Mouse (Mus musculus): ENCODE measurements around the gene Hhatl.
A peak's percentile ranks its signal among the peaks of the same experiment; 100 is the strongest.

Gene Hhatl

DNA sequence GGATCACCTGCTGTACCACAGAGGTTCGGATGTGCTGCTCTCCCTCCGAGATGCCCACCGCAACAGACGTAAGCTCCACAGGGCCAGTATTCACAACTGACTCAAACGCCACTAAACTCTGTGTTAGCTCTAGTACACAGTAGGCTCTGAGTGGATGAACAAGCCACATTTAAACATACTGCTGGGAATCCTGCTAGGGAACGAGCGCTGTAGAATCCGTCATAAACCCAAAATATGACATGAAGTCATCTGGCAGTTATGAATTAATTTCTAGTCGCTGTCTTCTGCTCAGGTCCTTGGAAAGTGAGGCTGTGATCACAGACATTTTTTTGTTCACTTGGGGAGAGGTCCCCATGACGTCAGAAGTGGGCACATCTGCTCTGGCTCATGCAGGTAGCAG is 16.4 kb downstream of the Hhatl start:
- peaks cover 64% of the 10 kb centered on the region for H3K27me3 ChIP-seq (ENCODE audit: insufficient read depth, low read length)
- peaks cover 13% of the 10 kb centered on the region for H3K4me1 ChIP-seq (replicated peaks; ENCODE audit: low read depth, low read length)
- H3K36me3 ChIP-seq (ENCODE audit: insufficient read depth, low read length), result no peaks in the 10 kb centered on the region
- H3K9me3 ChIP-seq (ENCODE audit: low read length), result no peaks in the 10 kb centered on the region
- TF ChIP-seq NANOG (IDR thresholded peaks at IDR 0.05; ENCODE audit: borderline replicate concordance, low read length), result no peak
- no peak for TF ChIP-seq CTCF (conservative IDR thresholded peaks at IDR 0.05; ENCODE audit: low read length)
- TF ChIP-seq POU5F1 (IDR thresholded peaks at IDR 0.05; ENCODE audit: borderline replicate concordance, low read length), result no peak
- H3K4me3 ChIP-seq (replicated peaks; ENCODE audit: low read length), result no peak overlapping the region

DNA sequence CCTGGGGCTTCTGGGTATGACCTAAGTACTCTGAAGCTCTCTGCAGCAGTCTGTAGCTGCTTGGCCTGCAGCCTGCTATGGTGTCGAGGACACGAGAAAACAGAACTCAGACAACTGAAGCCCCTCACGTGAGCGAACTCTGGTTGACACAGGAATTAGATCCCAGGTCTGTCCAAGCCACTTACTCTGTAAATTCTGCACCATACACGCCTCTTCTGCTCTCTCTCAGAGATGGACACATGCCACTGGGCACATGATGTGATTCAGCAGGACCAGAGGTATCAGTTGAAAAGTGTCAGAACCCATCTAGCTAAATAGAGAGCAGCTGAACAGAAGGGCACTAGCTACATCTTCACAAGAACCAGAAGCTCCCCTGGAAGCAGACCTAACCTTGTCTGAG is 19.9 kb downstream of the Hhatl start:
- no peaks in the 10 kb centered on the region for H3K9me3 ChIP-seq (ENCODE audit: low read length)
- H3K4me3 ChIP-seq (replicated peaks; ENCODE audit: low read length), result no peak overlapping the region
- peaks cover 21% of the 10 kb centered on the region for H3K4me1 ChIP-seq (replicated peaks; ENCODE audit: low read depth, low read length)
- no peak for TF ChIP-seq POU5F1 (IDR thresholded peaks at IDR 0.05; ENCODE audit: borderline replicate concordance, low read length)
- TF ChIP-seq NANOG (IDR thresholded peaks at IDR 0.05; ENCODE audit: borderline replicate concordance, low read length), result no peak
- TF ChIP-seq CTCF (conservative IDR thresholded peaks at IDR 0.05; ENCODE audit: low read length), result no peak
- H3K27me3 ChIP-seq (ENCODE audit: insufficient read depth, low read length), result peaks cover 32% of the 10 kb centered on the region
- no peaks in the 10 kb centered on the region for H3K36me3 ChIP-seq (ENCODE audit: insufficient read depth, low read length)

DNA sequence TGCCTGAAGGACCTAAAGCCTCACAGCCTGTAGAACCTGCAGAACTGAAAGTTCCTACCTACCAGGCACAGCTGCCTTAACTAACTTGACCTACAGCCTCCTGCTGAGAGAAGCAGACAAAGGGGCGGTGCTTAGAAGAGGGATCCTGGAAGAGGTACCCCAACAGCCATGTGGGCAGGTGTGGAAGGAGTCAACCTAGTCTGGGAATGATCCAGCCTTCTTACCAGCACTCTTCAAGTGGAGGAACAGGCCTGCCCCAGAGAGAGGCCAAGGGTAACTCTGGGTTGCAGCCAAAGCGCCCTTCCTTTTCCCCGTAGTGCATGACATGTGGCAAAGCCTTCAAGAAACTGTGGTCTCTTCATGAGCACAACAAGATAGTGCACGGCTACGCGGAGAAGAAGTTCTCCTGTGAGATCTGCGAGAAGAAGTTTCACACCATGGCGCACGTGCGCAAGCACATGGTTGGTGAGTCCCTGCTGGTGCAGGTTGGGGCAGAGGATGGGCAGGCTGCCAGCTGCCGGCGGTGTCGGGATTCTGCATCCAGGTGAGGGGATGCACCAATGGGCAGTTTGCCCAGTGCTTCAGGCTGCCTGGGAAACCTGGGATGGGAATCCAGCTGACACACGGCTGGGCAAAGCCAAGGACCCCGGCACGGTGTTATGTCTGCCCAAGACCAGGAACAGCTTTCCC is 27.0 kb downstream of the Hhatl start:
- TF ChIP-seq POU5F1 (IDR thresholded peaks at IDR 0.05; ENCODE audit: borderline replicate concordance, low read length) (no peak), CTCF (conservative IDR thresholded peaks at IDR 0.05; ENCODE audit: low read length) (no peak)
- Histone ChIP-seq H3K4me3 (replicated peaks; ENCODE audit: low read length) (no peak overlapping the region), H3K4me1 (replicated peaks; ENCODE audit: low read depth, low read length) (peaks cover 69% of the 10 kb centered on the region), H3K27me3 (ENCODE audit: insufficient read depth, low read length) (peaks cover 62% of the 10 kb centered on the region), H3K9me3 (ENCODE audit: low read length) (no peaks in the 10 kb centered on the region), H3K36me3 (ENCODE audit: insufficient read depth, low read length) (no peaks in the 10 kb centered on the region)

DNA sequence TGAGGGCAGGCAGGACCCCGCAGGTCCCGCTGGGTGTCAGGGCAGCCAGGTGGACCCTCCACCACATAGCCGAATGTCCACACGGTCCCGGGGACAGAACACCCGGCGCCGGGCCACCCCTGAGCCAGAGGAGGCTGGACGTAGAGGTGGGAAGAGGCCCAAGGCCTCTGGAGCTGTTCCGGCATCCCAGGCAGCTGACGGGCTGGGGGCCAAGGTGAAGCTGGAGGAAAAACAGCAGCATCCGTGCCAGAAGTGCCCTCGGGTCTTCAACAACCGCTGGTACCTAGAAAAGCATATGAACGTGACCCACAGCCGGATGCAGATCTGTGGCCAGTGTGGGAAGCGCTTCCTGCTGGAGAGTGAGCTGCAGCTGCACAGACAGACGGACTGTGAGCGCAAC is 28.6 kb downstream of the Hhatl start:
- no peak for TF ChIP-seq NANOG (IDR thresholded peaks at IDR 0.05; ENCODE audit: borderline replicate concordance, low read length)
- TF ChIP-seq POU5F1 (IDR thresholded peaks at IDR 0.05; ENCODE audit: borderline replicate concordance, low read length), result no peak
- no peak for TF ChIP-seq CTCF (conservative IDR thresholded peaks at IDR 0.05; ENCODE audit: low read length)
- Histone ChIP-seq H3K36me3 (ENCODE audit: insufficient read depth, low read length) (no peaks in the 10 kb centered on the region), H3K9me3 (ENCODE audit: low read length) (no peaks in the 10 kb centered on the region), H3K4me3 (replicated peaks; ENCODE audit: low read length) (no peak overlapping the region), H3K27me3 (ENCODE audit: insufficient read depth, low read length) (peaks cover 67% of the 10 kb centered on the region), H3K4me1 (replicated peaks; ENCODE audit: low read depth, low read length) (peaks cover 60% of the 10 kb centered on the region)

DNA sequence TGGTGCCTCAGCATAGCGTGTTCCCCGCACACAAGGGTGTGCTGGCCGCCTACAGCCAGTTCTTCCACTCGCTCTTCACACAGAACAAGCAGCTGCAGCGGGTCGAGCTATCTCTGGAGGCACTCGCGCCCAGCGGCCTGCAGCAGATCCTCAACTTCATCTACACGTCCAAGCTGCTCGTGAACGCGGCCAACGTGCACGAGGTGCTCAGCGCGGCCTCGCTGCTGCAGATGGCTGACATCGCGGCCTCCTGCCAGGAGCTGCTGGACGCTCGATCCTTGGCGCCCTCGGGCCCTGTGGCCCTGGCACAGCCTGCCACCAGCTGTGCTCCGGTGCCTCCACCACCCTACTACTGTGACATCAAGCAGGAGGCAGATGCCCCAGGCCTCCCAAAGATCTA is 29.5 kb downstream of the Hhatl start:
- H3K36me3 ChIP-seq (ENCODE audit: insufficient read depth, low read length), result no peaks in the 10 kb centered on the region
- H3K27me3 ChIP-seq (ENCODE audit: insufficient read depth, low read length), result peaks cover 73% of the 10 kb centered on the region
- H3K4me3 ChIP-seq (replicated peaks; ENCODE audit: low read length), result peak overlapping the region; percentile 50
- no peaks in the 10 kb centered on the region for H3K9me3 ChIP-seq (ENCODE audit: low read length)
- no peak for TF ChIP-seq POU5F1 (IDR thresholded peaks at IDR 0.05; ENCODE audit: borderline replicate concordance, low read length)
- TF ChIP-seq NANOG (IDR thresholded peaks at IDR 0.05; ENCODE audit: borderline replicate concordance, low read length), result no peak
- no peak for TF ChIP-seq CTCF (conservative IDR thresholded peaks at IDR 0.05; ENCODE audit: low read length)
- H3K4me1 ChIP-seq (replicated peaks; ENCODE audit: low read depth, low read length), result peaks cover 64% of the 10 kb centered on the region

DNA sequence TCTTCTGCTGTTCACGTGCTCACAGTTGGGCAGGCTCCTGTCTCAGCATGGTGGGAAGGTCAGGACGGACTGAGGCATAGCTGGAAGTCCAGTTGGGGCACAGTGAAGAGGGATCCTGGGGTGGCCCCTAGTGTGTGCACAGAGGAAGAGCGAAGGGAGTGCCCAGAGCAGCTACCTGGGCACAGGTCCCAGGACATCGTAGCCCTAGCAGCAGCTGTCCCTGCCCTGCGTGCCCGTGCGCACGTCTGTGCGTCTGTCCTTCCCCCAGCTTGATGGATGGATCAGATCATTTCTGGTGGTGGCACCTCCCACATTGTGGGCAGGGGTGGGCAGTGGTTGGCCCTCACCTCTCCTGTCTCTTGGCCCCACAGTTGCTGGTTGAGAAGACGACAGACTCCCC is 30.1 kb downstream of the Hhatl start:
- peaks cover 68% of the 10 kb centered on the region for H3K4me1 ChIP-seq (replicated peaks; ENCODE audit: low read depth, low read length)
- H3K27me3 ChIP-seq (ENCODE audit: insufficient read depth, low read length), result peaks cover 77% of the 10 kb centered on the region
- TF ChIP-seq POU5F1 (IDR thresholded peaks at IDR 0.05; ENCODE audit: borderline replicate concordance, low read length) (no peak), NANOG (IDR thresholded peaks at IDR 0.05; ENCODE audit: borderline replicate concordance, low read length) (no peak), CTCF (conservative IDR thresholded peaks at IDR 0.05; ENCODE audit: low read length) (no peak)
- no peaks in the 10 kb centered on the region for H3K36me3 ChIP-seq (ENCODE audit: insufficient read depth, low read length)
- peak overlapping the region; percentile 50 for H3K4me3 ChIP-seq (replicated peaks; ENCODE audit: low read length)
- no peaks in the 10 kb centered on the region for H3K9me3 ChIP-seq (ENCODE audit: low read length)

DNA sequence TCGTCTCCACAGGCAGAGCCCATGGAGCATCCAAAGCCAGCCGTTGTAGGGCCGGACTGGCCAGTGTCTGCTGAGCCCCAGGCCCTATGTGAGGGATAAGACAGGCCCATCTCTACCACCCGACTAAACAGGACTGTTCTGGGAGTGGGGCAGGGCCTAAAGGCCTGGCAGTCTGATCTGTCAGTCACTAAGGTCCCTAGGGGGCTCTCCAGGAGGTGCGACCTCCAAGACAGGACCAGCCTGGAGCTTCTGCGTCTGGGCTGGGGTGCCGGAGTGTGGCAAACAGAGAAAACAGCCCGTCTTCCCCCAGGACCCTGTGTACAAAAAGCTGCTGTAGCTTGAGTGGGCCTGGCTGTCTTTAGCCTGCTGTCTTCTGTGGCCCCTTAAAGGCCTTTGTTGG is 30.5 kb downstream of the Hhatl start:
- Histone ChIP-seq H3K27me3 (ENCODE audit: insufficient read depth, low read length) (peaks cover 77% of the 10 kb centered on the region), H3K4me1 (replicated peaks; ENCODE audit: low read depth, low read length) (peaks cover 68% of the 10 kb centered on the region), H3K36me3 (ENCODE audit: insufficient read depth, low read length) (peaks cover 2% of the 10 kb centered on the region; the same call in 1 of the 2 replicates), H3K9me3 (ENCODE audit: low read length) (no peaks in the 10 kb centered on the region), H3K4me3 (replicated peaks; ENCODE audit: low read length) (0 out of 2 replicates have a peak overlapping the region, but pooled peaks have one; percentile 50)
- TF ChIP-seq POU5F1 (IDR thresholded peaks at IDR 0.05; ENCODE audit: borderline replicate concordance, low read length) (no peak), NANOG (IDR thresholded peaks at IDR 0.05; ENCODE audit: borderline replicate concordance, low read length) (no peak), CTCF (conservative IDR thresholded peaks at IDR 0.05; ENCODE audit: low read length) (no peak)

DNA sequence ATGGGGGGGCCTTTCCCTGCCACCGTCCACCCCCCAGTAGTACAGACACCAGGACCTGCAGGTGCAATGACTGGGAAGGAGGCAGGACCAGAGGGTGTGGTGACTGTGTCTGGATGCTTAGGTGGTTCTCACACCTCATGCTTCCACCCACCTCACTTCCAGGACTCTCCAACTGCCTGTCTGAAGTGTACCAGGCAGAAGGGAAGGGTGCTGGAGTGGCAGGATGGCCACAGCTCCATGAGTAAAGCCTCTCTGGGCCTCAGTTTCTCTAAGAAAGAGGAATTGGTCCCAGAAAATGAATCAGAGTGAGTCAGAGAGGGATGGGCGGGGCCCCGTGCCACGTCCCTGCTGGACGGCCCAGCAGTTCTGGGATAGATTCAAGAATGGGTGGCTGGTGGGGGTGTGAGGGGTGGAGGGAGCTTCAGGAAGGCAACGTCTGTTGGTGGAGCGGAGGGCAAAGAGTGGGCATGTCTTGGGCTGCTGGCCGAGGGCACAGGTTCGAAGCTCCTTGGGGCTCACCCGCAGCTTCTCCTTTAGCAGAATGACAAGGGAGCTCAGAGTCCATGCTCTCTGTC is 31.1 kb downstream of the Hhatl start:
- peaks cover 63% of the 10 kb centered on the region for H3K4me1 ChIP-seq (replicated peaks; ENCODE audit: low read depth, low read length)
- H3K27me3 ChIP-seq (ENCODE audit: insufficient read depth, low read length), result peaks cover 73% of the 10 kb centered on the region
- TF ChIP-seq NANOG (IDR thresholded peaks at IDR 0.05; ENCODE audit: borderline replicate concordance, low read length) (no peak), POU5F1 (IDR thresholded peaks at IDR 0.05; ENCODE audit: borderline replicate concordance, low read length) (no peak), CTCF (conservative IDR thresholded peaks at IDR 0.05; ENCODE audit: low read length) (no peak)
- H3K9me3 ChIP-seq (ENCODE audit: low read length), result no peaks in the 10 kb centered on the region
- peaks cover 6% of the 10 kb centered on the region for H3K36me3 ChIP-seq (ENCODE audit: insufficient read depth, low read length)
- H3K4me3 ChIP-seq (replicated peaks; ENCODE audit: low read length), result peak overlapping the region; percentile 85
